Mouse (Mus musculus): ENCODE results near the gene Nup188.

DNA sequence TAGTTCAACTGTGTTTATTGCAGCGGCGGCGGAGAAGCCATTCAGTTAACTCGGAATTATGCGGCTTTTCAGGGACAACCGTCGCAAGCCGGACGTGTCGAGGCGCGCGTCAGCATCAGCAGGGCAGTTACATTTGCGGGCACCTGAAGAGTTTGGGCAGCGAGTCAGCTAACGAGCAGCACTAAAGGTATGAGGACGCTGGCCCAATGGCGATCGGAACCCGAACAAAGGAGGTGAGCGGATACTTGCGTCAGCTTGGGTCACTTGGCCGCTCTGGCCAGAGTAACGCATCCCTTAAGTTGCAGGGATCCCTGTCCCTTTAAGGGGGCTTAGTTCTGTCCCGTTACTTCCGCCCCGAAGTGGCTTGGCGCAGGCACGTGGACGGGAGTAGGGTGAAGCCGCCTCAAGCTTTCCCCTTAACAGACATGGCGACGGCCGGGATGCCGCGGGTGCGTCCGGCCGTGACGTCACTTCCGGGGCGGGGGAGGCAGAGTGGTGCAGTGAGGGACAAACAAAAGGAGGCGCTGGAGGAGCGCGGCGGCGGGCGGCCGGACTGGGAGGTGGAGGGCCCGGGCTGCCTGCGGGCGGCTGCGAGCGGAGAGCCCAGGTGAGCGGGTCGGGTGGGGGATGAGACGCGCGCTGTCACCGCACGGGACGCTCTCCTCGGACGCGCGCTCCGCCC, 48.9 kb upstream of the Nup188 start, which contains the start of gene Lrrc8a:
- TF ChIP-seq CTCF (conservative IDR thresholded peaks at IDR 0.05; ENCODE audit: low read length) (no peak), NANOG (IDR thresholded peaks at IDR 0.05; ENCODE audit: borderline replicate concordance, low read length) (no peak), POU5F1 (IDR thresholded peaks at IDR 0.05; ENCODE audit: borderline replicate concordance, low read length) (no peak)

All from E14TG2a.4 (cell line).